Mouse (Mus musculus): ENCODE measurements at regions not wholly inside any gene's neighbourhood (a gene's known extent, or its start where the extent isn't known, plus 50 kb on each side); places are given as distances from the start of the nearest gene placed in this dataset.

GRCm38 (mm10) chr12:66036281-66036680, 247.9 kb downstream of the Rpl10l start:
- TF ChIP-seq EP300 (IDR thresholded peaks at IDR 0.05; ENCODE audit: insufficient read depth, low read depth, low read length) (no peak), CTCF (IDR thresholded peaks at IDR 0.05; ENCODE audit: low read depth, low read length) (no peak), POLR2A (IDR thresholded peaks at IDR 0.05; ENCODE audit: insufficient read depth, low read length) (no peak)

Data from ES-Bruce4 (cell line).